Mouse (Mus musculus) v-Abl transformed pro-B cells (cell line): ENCODE measurements around the gene Chn2.

ENCODE experiments used
- in situ Hi-C, 2 experiments: fragments of 400-800 bp; cut with MboI; formaldehyde crosslinking; loops; one replicate each; pipeline ENCODE4 v1.15.1; 2025; ENCODE audit not compliant: unreplicated experiment in 2 of 2

Gene Chn2

GRCm38 (mm10) chr6:54326671-54327625 is 287.6 kb downstream of the Chn2 start:
- in situ Hi-C loops: no loop called here

GRCm38 (mm10) chr6:54327626-54328003 is 288.3 kb downstream of the Chn2 start:
- in situ Hi-C loops: no loop called here

GRCm38 (mm10) chr6:54328783-54329182 is 289.4 kb downstream of the Chn2 start:
- in situ Hi-C loops: no loop called here

- in situ Hi-C loops: no loop called here
Observed at GRCm38 (mm10) chr6:54329598-54329997, 290.2 kb downstream of the Chn2 start.

- in situ Hi-C loops: no loop called here
Observed at GRCm38 (mm10) chr6:54330166-54330565, 290.8 kb downstream of the Chn2 start.

- in situ Hi-C loops: no loop called here
Observed at GRCm38 (mm10) chr6:54331765-54332164, 292.4 kb downstream of the Chn2 start.

GRCm38 (mm10) chr6:54332203-54332602 is 292.8 kb downstream of the Chn2 start:
- in situ Hi-C loops: no loop called here

GRCm38 (mm10) chr6:54333116-54333651 is 293.8 kb downstream of the Chn2 start:
- in situ Hi-C loops: no loop called here

- in situ Hi-C loops: no loop called here
Observed at GRCm38 (mm10) chr6:54333652-54334396, 294.5 kb downstream of the Chn2 start.

GRCm38 (mm10) chr6:54337321-54337720 is 298.0 kb downstream of the Chn2 start:
- in situ Hi-C loops: no loop called here

- in situ Hi-C loops: no loop called here
Observed at GRCm38 (mm10) chr6:54341133-54341532, 301.8 kb downstream of the Chn2 start.

- in situ Hi-C loops: no loop called here
Observed at GRCm38 (mm10) chr6:54342223-54342622, 302.9 kb downstream of the Chn2 start.
